Mouse (Mus musculus) megakaryocyte, embryonic 14.5 days (primary cell): Measurements from ENCODE around the gene Clpx.

Experiments used
- FLI1 ChIP-seq: IDR thresholded peaks from 2 replicates; pipeline ENCODE4 v1.6.1; 2012; ENCODE audit warnings: low read length, inconsistent platforms, mixed read lengths
- GATA1 ChIP-seq: IDR thresholded peaks from 3 replicates; pipeline ENCODE4 v1.6.1; 2012; ENCODE audit warnings: mixed read lengths, low read length, inconsistent platforms, borderline replicate concordance

DNA sequence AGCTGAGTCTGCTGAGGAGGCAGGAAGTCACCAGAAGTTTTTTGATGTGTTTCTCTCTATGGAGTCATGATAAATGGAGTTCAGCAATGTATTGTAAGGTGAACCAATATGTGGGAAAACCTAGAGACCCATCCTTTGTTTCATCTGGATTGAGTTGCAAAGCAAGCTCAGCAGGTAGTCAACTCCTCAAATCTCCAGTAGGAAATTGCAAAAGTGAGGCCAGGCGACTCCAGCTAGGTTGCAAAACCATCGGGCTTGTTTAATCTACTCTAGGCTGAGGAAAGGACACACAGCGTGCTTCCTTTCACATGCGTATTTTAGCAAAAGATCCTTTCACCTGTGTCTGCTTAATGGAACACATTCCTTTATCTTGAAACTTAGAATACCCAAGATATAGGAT, 45.1 kb downstream of the Clpx start:
- no peak for TF ChIP-seq GATA1
- no peak for TF ChIP-seq FLI1
